Mouse (Mus musculus) 3T3-L1 (cell line): ENCODE results near the gene Polr3f.

Experiments used
- DNase-seq: peaks from one replicate; pipeline ENCODE4 v3.0.0-alpha.2; 2015; ENCODE audit warnings: low read depth, low spot score

The Polr3f gene

GRCm38 (mm10) chr2:144588723-144589122, 61.2 kb downstream of the Polr3f start:
- peak; percentile 11 for DNase-seq
